Mouse (Mus musculus) gastrocnemius, postnatal 10 days (tissue): Measurements from ENCODE around the gene Serpina16. TPM values are rescaled to one million over a fixed set of nuclear protein-coding genes. Genes with fewer than 3 reads are reported as not detected.
A peak's percentile ranks its signal among the peaks of the same experiment; 100 is the strongest.

Experiments used
- DNase-seq: peaks from one replicate; pipeline ENCODE4 v3.0.0; 2021; ENCODE audit warnings: mixed read lengths
- total RNA-seq, 2 experiments: library from RNA; stranded (reverse); gene quantifications; 2 replicates each; pipeline ENCODE4 v1.2.3; 2021

The Serpina16 gene
- total RNA-seq, 2 experiments from 2014 or later, result not detected

GRCm38 (mm10) chr12:103656848-103657626 lies 18.9 kb downstream of the Serpina16 start, which contains the start of gene Serpina6:
Gene Serpina6, minus strand, starts transcription at chr12:103657212.
- DNase-seq, result no peak

- DNase-seq, result no peak
Observed at GRCm38 (mm10) chr12:103655123-103656044, 20.6 kb downstream of the Serpina16 start.

GRCm38 (mm10) chr12:103653836-103654235 lies 22.1 kb downstream of the Serpina16 start:
- DNase-seq, result no peak

- no peak for DNase-seq
Observed at GRCm38 (mm10) chr12:103646314-103646713, 29.6 kb downstream of the Serpina16 start.

GRCm38 (mm10) chr12:103644601-103645000 lies 31.3 kb downstream of the Serpina16 start:
- no peak for DNase-seq

- no peak for DNase-seq
Observed at GRCm38 (mm10) chr12:103643818-103644217, 32.1 kb downstream of the Serpina16 start.

GRCm38 (mm10) chr12:103643336-103643735 lies 32.6 kb downstream of the Serpina16 start:
- DNase-seq, result peak; percentile 87

GRCm38 (mm10) chr12:103635846-103636245 lies 40.1 kb downstream of the Serpina16 start:
- DNase-seq, result no peak

GRCm38 (mm10) chr12:103634430-103634829 lies 41.5 kb downstream of the Serpina16 start:
- no peak for DNase-seq

- no peak for DNase-seq
Observed at GRCm38 (mm10) chr12:103631203-103631612, 44.7 kb downstream of the Serpina16 start, which contains the start of gene Serpina10. Gene Serpina10, minus strand, starts transcription at chr12:103631444.

Other genes starting within 250 kb of the Serpina16 start
- gene Ifi27, start 241.9 kb downstream of the Serpina16 start, total RNA-seq, result 100 to 1,000 TPM; 104 to 113 TPM
- gene Ifi27l2a, start 232.5 kb downstream of the Serpina16 start, total RNA-seq, result 1 to 10 TPM; 7.7 to 7.8 TPM
- not detected for gene Ifi27l2b, start 218.9 kb downstream of the Serpina16 start, total RNA-seq
- under 1 TPM; 0.25 to 0.87 TPM for gene Ppp4r4, start 143.9 kb downstream of the Serpina16 start, total RNA-seq
- not detected for gene Serpina10, start 44.7 kb downstream of the Serpina16 start, total RNA-seq
- under 1 TPM in 1 of 2 experiments, not detected in 1; 0.16 TPM for gene Serpina6, start 18.9 kb downstream of the Serpina16 start, total RNA-seq
- gene Serpina1f, start 19.4 kb upstream of the Serpina16 start, total RNA-seq, result not detected
- gene Serpina1d, start 97.5 kb upstream of the Serpina16 start, total RNA-seq, result 1 to 10 TPM in 1 of 2 experiments, not detected in 1; 2.1 TPM
- gene Serpina1b, start 154.2 kb upstream of the Serpina16 start, total RNA-seq, result 1 to 10 TPM in 1 of 2 experiments, under 1 TPM in 1; 0.73 to 4.5 TPM
- gene Serpina1a, start 187.4 kb upstream of the Serpina16 start, total RNA-seq, result 1 to 10 TPM in 1 of 2 experiments, not detected in 1; 1.9 TPM
- 1 to 10 TPM in 1 of 2 experiments, not detected in 1; 2.1 TPM for gene Serpina1c, start 228.7 kb upstream of the Serpina16 start, total RNA-seq